Mouse (Mus musculus) forebrain, embryonic 14.5 days (tissue): ENCODE results near the gene Ryr2. TPM values are rescaled to one million over a fixed set of nuclear protein-coding genes. Genes with fewer than 3 reads are reported as not detected.

Experiments used
- ATAC-seq: fragments of 200-750 bp; cut with Nextera tagmentation; 2 replicates; pipeline ENCODE4 v1.8.0; 2017; ENCODE audit warnings: mild to moderate bottlenecking, moderate library complexity
- DNase-seq: peaks from one replicate; pipeline ENCODE4 v3.0.0-alpha.2; 2015; ENCODE audit warnings: low spot score
- H3K27ac ChIP-seq: fragments of 300-500 bp; sonication (generic); 2 replicates; pipeline ENCODE4 v1.5.1; 2014; ENCODE audit warnings: low read depth, mild to moderate bottlenecking, control low read depth, low read length, moderate library complexity
- H3K27me3 ChIP-seq: fragments of 300-500 bp; sonication (generic); replicated peaks from 2 replicates; pipeline ENCODE4 v1.6.1; 2014; ENCODE audit warnings: low read length, control low read depth, mixed read lengths; ENCODE audit not compliant: control insufficient read depth, insufficient read depth
- H3K36me3 ChIP-seq: fragments of 300-500 bp; sonication (generic); 2 replicates; pipeline ENCODE4 v1.6.1; 2014; ENCODE audit warnings: low read length, control low read depth; ENCODE audit not compliant: control insufficient read depth, insufficient read depth
- H3K4me1 ChIP-seq: fragments of 300-500 bp; sonication (generic); 2 replicates; pipeline ENCODE4 v1.6.1; 2014; ENCODE audit warnings: antibody characterized with exemption, low read length, control low read depth; ENCODE audit not compliant: control insufficient read depth, insufficient read depth
- H3K4me2 ChIP-seq: fragments of 300-500 bp; sonication (generic); 2 replicates; pipeline ENCODE4 v1.6.1; 2014; ENCODE audit warnings: mild to moderate bottlenecking, control low read depth, low read length
- H3K4me3 ChIP-seq: fragments of 300-500 bp; sonication (generic); 2 replicates; pipeline ENCODE4 v1.5.1; 2014; ENCODE audit warnings: low read depth, low read length, control low read depth
- H3K9ac ChIP-seq: fragments of 300-500 bp; sonication (generic); 2 replicates; pipeline ENCODE4 v1.6.1; 2014; ENCODE audit warnings: mild to moderate bottlenecking, low read length, control low read depth, moderate library complexity
- H3K9me3 ChIP-seq: fragments of 300-500 bp; sonication (generic); replicated peaks from 2 replicates; pipeline ENCODE4 v1.6.1; 2016; ENCODE audit warnings: low read length, control low read depth, mixed read lengths; ENCODE audit not compliant: control insufficient read depth
- WGBS: fragments of 180-500 bp; shearing (Covaris S2); extraction: QIAGEN DNeasy Blood & Tissue Kit; methylation state at CpG from one replicate; pipeline ENCODE4 v1.1.7; 2014; 5-methylcytosine and 5-hydroxymethylcytosine counted together
- polyA plus RNA-seq: library from polyadenylated mRNA; unstranded; fragments of >200 nt; fragmentation: Nextera tagmentation; extraction: Ambion mirVana; gene quantifications from 2 replicates; pipeline ENCODE4 v1.2.1, GENCODE M21; 2014

The Ryr2 gene
- polyA plus RNA-seq, 1 experiment from 2014 or later: 0.76 TPM

DNA sequence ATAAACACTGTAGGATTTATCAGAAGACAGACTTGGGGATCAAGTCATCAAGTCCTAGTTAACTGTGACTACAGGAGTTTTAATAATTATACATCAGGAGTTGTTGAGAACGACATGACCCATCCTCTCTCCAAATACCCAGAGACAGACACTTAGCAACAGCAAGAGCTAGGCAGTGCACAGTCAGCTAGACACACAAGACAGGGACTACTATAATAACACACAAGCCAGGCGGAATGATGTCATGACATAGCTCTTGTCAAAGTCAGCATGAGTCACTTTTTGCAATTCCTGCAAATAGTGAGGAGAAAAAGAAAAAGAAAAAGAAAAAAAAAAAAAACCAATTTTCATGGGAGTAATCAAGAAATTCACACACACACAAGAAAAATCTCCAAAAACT is 201.6 kb downstream of the Ryr2 start:
- no peak overlapping the region for H3K4me3 ChIP-seq
- no peak for ATAC-seq
- DNase-seq: no peak
- no peaks in the 10 kb centered on the region for H3K27me3 ChIP-seq
- WGBS: 76% methylated on average over 2 of the region's 2 CpGs
- H3K4me2 ChIP-seq: no peak overlapping the region
- no peak overlapping the region for H3K27ac ChIP-seq
- no peak overlapping the region for H3K9ac ChIP-seq
- H3K4me1 ChIP-seq: peaks cover 4% of the 10 kb centered on the region; the same call in 1 of the 2 replicates
- no peaks in the 10 kb centered on the region for H3K9me3 ChIP-seq
- H3K36me3 ChIP-seq: no peaks in the 10 kb centered on the region

GRCm38 (mm10) chr13:11903272-11903671 is 203.5 kb downstream of the Ryr2 start:
- H3K4me3 ChIP-seq: no peak overlapping the region
- no peak for ATAC-seq

DNA sequence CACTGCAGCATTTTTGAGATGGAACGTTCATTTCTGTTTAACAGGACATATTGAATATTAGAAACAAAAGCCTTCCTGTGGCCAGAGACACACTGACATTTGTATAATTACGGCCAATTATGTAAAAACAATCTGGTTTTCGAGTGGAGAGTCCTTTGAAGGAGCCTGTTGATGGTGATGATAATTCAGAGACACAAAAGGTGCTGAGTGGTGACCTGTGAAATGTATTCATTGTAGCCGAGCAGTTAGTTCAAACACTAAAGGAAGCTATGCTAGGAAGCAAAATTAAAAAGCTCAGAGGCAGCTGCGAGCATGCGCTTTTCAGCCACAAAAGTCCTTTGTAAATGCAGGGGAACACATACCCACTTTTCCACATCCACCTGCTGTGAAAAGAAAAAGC is 203.9 kb downstream of the Ryr2 start:
- Histone ChIP-seq H3K4me3 (no peak overlapping the region), H3K36me3 (no peaks in the 10 kb centered on the region), H3K9ac (no peak overlapping the region), H3K4me1 (peaks cover 4% of the 10 kb centered on the region; the same call in 1 of the 2 replicates), H3K9me3 (no peaks in the 10 kb centered on the region), H3K27me3 (no peaks in the 10 kb centered on the region), H3K4me2 (peak overlapping the region; percentile 33), H3K27ac (no peak overlapping the region)
- DNase-seq (peak; percentile 23), ATAC-seq (no peak)
- 10% methylated on average over 6 of the region's 6 CpGs for WGBS

More at GRCm38 (mm10) chr13:11903272-11903671, 203.5 kb downstream of the Ryr2 start:
- Histone ChIP-seq H3K9me3 (no peaks in the 10 kb centered on the region), H3K27ac (no peak overlapping the region), H3K9ac (no peak overlapping the region), H3K27me3 (no peaks in the 10 kb centered on the region), H3K36me3 (no peaks in the 10 kb centered on the region), H3K4me1 (peaks cover 4% of the 10 kb centered on the region; the same call in 1 of the 2 replicates), H3K4me2 (peak overlapping the region; percentile 33)
- no peak for DNase-seq
- WGBS: 5% methylated on average over 9 of the region's 9 CpGs

DNA sequence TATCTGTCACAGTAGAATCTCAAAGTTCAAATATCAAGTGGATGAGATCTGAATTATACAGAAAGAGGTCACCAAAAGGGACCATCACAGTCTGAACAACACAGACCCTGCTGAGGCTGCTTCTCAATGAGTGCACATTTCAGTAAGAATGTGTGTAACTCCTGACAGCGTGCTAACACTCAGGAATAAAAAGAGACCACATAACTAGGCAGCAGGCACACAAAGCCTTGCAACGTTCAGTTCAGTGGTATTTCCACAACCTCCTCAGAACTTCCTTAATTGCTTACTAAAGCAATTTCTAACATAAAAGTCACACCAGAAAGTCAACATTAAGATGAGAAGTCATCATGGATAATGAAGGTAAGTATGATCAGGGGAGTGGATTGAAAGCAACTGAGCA is 206.1 kb downstream of the Ryr2 start:
- no peaks in the 10 kb centered on the region for H3K36me3 ChIP-seq
- H3K9me3 ChIP-seq: no peaks in the 10 kb centered on the region
- peaks cover 4% of the 10 kb centered on the region; the same call in 1 of the 2 replicates for H3K4me1 ChIP-seq
- 58% methylated on average over 2 of the region's 2 CpGs for WGBS
- no peak overlapping the region for H3K4me2 ChIP-seq
- DNase-seq: no peak
- no peak overlapping the region for H3K27ac ChIP-seq
- H3K27me3 ChIP-seq: no peaks in the 10 kb centered on the region
- no peak overlapping the region for H3K4me3 ChIP-seq
- no peak for ATAC-seq
- H3K9ac ChIP-seq: no peak overlapping the region

DNA sequence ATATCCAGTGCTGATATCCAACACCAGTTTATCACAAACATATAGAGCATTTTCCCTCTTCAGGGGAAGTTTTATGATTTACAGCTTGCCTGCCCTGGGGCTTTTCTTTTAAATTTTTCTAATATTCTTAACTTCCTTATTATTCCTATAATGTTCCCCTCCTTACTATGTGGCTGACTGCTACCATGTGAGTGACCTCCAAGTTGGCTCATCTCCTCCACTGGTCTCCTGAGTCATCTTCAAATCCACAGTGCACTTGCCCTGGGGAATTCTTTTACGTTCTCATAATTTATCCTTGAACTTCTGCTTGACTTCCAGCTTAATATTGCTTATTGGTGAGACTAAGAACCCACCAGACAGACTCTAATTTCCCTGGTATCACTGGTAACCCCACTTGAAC is 211.1 kb downstream of the Ryr2 start:
- no peaks in the 10 kb centered on the region for H3K27me3 ChIP-seq

DNA sequence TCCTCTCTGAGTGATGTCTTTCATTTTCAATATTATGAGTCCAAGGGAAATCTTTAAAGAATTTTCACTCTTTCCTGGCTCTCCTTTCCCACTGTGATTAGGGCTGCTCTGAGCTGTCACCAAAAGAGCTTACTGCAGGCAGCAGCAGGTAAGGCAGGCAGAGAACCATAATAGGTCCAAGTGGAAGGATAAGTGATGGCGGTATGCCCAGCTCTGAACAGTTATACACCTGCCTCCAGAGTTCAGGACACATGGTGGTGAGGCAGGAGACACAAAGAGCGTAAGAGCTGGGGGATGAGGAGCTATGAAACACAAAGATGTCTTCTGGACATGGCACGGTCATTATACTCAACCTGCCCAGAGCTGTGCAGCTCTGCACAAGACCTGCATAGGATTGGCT is 215.0 kb downstream of the Ryr2 start:
- Histone ChIP-seq H3K27ac (no peak overlapping the region), H3K4me3 (no peak overlapping the region), H3K4me2 (no peak overlapping the region), H3K27me3 (no peaks in the 10 kb centered on the region), H3K4me1 (no peaks in the 10 kb centered on the region), H3K36me3 (no peaks in the 10 kb centered on the region), H3K9me3 (no peaks in the 10 kb centered on the region), H3K9ac (no peak overlapping the region)
- WGBS: 89% methylated on average over 3 of the region's 3 CpGs
- ATAC-seq (no peak), DNase-seq (no peak)

More for the DNA sequence above, 211.1 kb downstream of the Ryr2 start:
- no peak overlapping the region for H3K4me2 ChIP-seq
- H3K36me3 ChIP-seq: no peaks in the 10 kb centered on the region
- no peak overlapping the region for H3K4me3 ChIP-seq
- DNase-seq: no peak
- no peak overlapping the region for H3K9ac ChIP-seq
- no peaks in the 10 kb centered on the region for H3K4me1 ChIP-seq
- WGBS: 84% methylated on average over 1 of the region's 1 CpGs
- ATAC-seq: no peak
- H3K9me3 ChIP-seq: no peaks in the 10 kb centered on the region
- no peak overlapping the region for H3K27ac ChIP-seq

- no peaks in the 10 kb centered on the region for H3K9me3 ChIP-seq
- no peaks in the 10 kb centered on the region for H3K4me1 ChIP-seq
- 89% methylated on average over 3 of the region's 3 CpGs for WGBS
- no peak for DNase-seq
- H3K4me3 ChIP-seq: no peak overlapping the region
- no peaks in the 10 kb centered on the region for H3K27me3 ChIP-seq
- no peak overlapping the region for H3K9ac ChIP-seq
- no peak overlapping the region for H3K4me2 ChIP-seq
- ATAC-seq: no peak
- no peaks in the 10 kb centered on the region for H3K36me3 ChIP-seq
- no peak overlapping the region for H3K27ac ChIP-seq
Observed at GRCm38 (mm10) chr13:11891115-11891514, 215.6 kb downstream of the Ryr2 start.

DNA sequence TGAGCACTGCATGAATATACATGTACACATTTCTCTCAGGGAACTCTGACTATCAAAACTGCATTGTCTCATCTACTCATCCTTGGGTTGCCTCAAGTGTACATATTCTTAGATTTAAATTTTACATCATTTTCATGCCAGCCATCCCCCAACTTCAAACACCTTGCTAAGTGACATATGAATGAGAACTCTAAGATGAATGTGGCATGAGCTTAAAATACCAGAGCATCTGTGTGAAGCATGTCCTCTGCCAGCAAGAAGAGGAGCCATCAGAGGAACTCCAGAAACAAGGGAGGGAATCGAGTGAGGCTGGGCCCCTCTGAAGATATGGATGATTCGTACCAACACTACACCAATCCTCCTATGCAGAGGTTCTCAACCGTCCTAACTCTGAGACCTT is 222.6 kb downstream of the Ryr2 start:
- DNase-seq: no peak
- Histone ChIP-seq H3K4me1 (no peaks in the 10 kb centered on the region), H3K9ac (no peak overlapping the region), H3K4me3 (no peak overlapping the region), H3K36me3 (no peaks in the 10 kb centered on the region), H3K27me3 (no peaks in the 10 kb centered on the region), H3K27ac (no peak overlapping the region), H3K4me2 (no peak overlapping the region), H3K9me3 (no peaks in the 10 kb centered on the region)
- no peak for ATAC-seq
- WGBS: 91% methylated on average over 3 of the region's 3 CpGs

GRCm38 (mm10) chr13:11882359-11882758 is 224.4 kb downstream of the Ryr2 start:
- H3K9me3 ChIP-seq: no peaks in the 10 kb centered on the region
- no peak overlapping the region for H3K4me3 ChIP-seq
- no peak overlapping the region for H3K27ac ChIP-seq

More at GRCm38 (mm10) chr13:11882359-11882758, 224.4 kb downstream of the Ryr2 start:
- WGBS: 90% methylated on average over 4 of the region's 4 CpGs
- ATAC-seq (no peak), DNase-seq (no peak)
- Histone ChIP-seq H3K27me3 (no peaks in the 10 kb centered on the region), H3K4me2 (no peak overlapping the region), H3K36me3 (no peaks in the 10 kb centered on the region), H3K9ac (no peak overlapping the region), H3K4me1 (no peaks in the 10 kb centered on the region)
